Mouse (Mus musculus) adrenal gland (tissue): ENCODE results near the gene Rpl21.

Experiments used
- intact Hi-C: fragments of 180-260 bp; cut with DNase I; formaldehyde crosslinking; loops from one replicate; pipeline ENCODE4 v1.15.1; 2025
- long read RNA-seq, 2 experiments: library from polyadenylated mRNA; unstranded; transcript quantifications; one replicate each; pipeline ENCODE4 v2.0.0; 2020; ENCODE audit warnings: borderline replicate concordance in 1 of 2; ENCODE audit not compliant: insufficient replicate concordance in 1 of 2

The Rpl21 gene
- long read RNA-seq, experiment 1, transcript Rpl21-203 (6 exons, 1,067 nt): minor isoform, 5 of 28 reads
- long read RNA-seq, experiment 1, transcript Rpl21-201 (6 exons, 1,856 nt): major isoform, 15 of 28 reads
- long read RNA-seq, experiment 1, partial matches to known transcripts: 3 of 28 reads
- long read RNA-seq, experiment 1, other reads (novel, unspliced or antisense): 1 of 28 reads
- long read RNA-seq, experiment 2, transcript Rpl21-201 (6 exons, 1,856 nt): major isoform, 19 of 40 reads
- long read RNA-seq, experiment 2, transcript Rpl21-202 (6 exons, 899 nt): minor isoform, 7 of 40 reads
- long read RNA-seq, experiment 2, partial matches to known transcripts: 9 of 40 reads
- long read RNA-seq, experiment 2, other reads (novel, unspliced or antisense): 2 of 40 reads

GRCm38 (mm10) chr5:146832769-146833448, at the start of gene Rpl21:
Rpl21 (plus strand) TSS chr5:146832890.
- intact Hi-C loops: loop anchor here (5.0 kb wide), 1 partner anchor 36 kb away; the partner anchor contains the start of gene Usp12

- intact Hi-C loops: no loop called here
These were observed 49.4 kb upstream of the Rpl21 start for GRCm38 (mm10) chr5:146783300-146783699.

GRCm38 (mm10) chr5:146783891-146784290, 48.8 kb upstream of the Rpl21 start:
- intact Hi-C loops: no loop called here

- intact Hi-C loops: no loop called here
These were observed 46.6 kb upstream of the Rpl21 start for GRCm38 (mm10) chr5:146786123-146786522.

- intact Hi-C loops: no loop called here
These were observed 43.3 kb upstream of the Rpl21 start for GRCm38 (mm10) chr5:146789413-146789812.

- intact Hi-C loops: no loop called here
These were observed 41.7 kb upstream of the Rpl21 start for GRCm38 (mm10) chr5:146790944-146791343.

- intact Hi-C loops: no loop called here
These were observed 40.4 kb upstream of the Rpl21 start for GRCm38 (mm10) chr5:146792140-146792791.

- intact Hi-C loops: no loop called here
These were observed 39.0 kb upstream of the Rpl21 start for GRCm38 (mm10) chr5:146793630-146794083.

- intact Hi-C loops: no loop called here
These were observed 38.4 kb upstream of the Rpl21 start for GRCm38 (mm10) chr5:146794084-146794852.

- intact Hi-C loops: loop anchor here (5.0 kb wide), 1 partner anchor 37 kb away; the partner anchor contains the start of gene Rpl21
These were observed 37.8 kb upstream of the Rpl21 start, which contains the start of gene Usp12 for GRCm38 (mm10) chr5:146794853-146795252. Usp12 (minus strand) TSS chr5:146795006.

- intact Hi-C loops: loop anchor here (5.0 kb wide), 1 partner anchor 37 kb away; the partner anchor contains the start of gene Rpl21
These were observed 37.0 kb upstream of the Rpl21 start for GRCm38 (mm10) chr5:146795728-146796127.

- intact Hi-C loops: loop anchor here (5.0 kb wide), 1 partner anchor 34 kb away; the partner anchor contains the start of gene Rpl21
These were observed 34.7 kb upstream of the Rpl21 start for GRCm38 (mm10) chr5:146798031-146798430.

GRCm38 (mm10) chr5:146806004-146806430, 26.7 kb upstream of the Rpl21 start:
- intact Hi-C loops: no loop called here

GRCm38 (mm10) chr5:146809951-146810350, 22.7 kb upstream of the Rpl21 start:
- intact Hi-C loops: no loop called here

GRCm38 (mm10) chr5:146812866-146813265, 19.8 kb upstream of the Rpl21 start:
- intact Hi-C loops: no loop called here

- intact Hi-C loops: no loop called here
These were observed 19.3 kb upstream of the Rpl21 start for GRCm38 (mm10) chr5:146813421-146813820.

- intact Hi-C loops: no loop called here
These were observed 17.3 kb upstream of the Rpl21 start for GRCm38 (mm10) chr5:146815394-146815793.

GRCm38 (mm10) chr5:146817583-146817982, 15.1 kb upstream of the Rpl21 start:
- intact Hi-C loops: no loop called here

- intact Hi-C loops: no loop called here
These were observed 13.6 kb upstream of the Rpl21 start for GRCm38 (mm10) chr5:146818906-146819623.

- intact Hi-C loops: no loop called here
These were observed 9.7 kb upstream of the Rpl21 start for GRCm38 (mm10) chr5:146823005-146823404.
